1 mouse cellular context compared by ENCODE assay signal in genomic region chr10:79783050-79783449, GRCm38 (mm10).
TF ChIP-seq lines count a peak whose summit lies in the region.

No protein-coding gene starts in this region.

TF ChIP-seq in MEL, 35 proteins besides CTCF, POLR2A, EP300 and RAD21:
- no peak for TF ChIP-seq RCOR1 (IDR thresholded peaks at IDR 0.05; ENCODE audit: low read depth, low read length)
- TF ChIP-seq HCFC1 (IDR thresholded peaks at IDR 0.05; ENCODE audit: low read depth, low read length): no peak
- TF ChIP-seq ZC3H11A (IDR thresholded peaks at IDR 0.05; ENCODE audit: low read depth, low read length): no peak
